In the genomic region with DNA sequence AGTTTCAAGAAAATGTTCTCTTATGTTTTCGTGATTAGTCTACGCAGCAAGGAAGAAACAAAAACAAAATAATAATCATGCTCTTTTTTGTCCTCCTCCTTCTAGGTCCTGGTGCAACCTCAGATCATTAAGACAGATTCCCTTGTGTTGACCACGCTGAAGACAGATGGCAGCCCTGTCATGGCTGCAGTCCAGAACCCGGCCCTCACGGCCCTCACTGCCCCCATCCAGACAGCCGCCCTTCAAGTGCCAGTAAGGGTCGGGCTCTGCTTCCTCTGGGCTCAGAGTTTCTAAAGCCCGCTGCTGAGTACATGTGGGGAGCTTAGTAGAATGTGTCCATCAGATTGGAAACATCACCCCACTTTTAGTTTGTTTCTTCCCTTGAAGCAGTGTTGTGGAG, we compare ENCODE assay signal across 23 mouse cellular contexts. TPM values are rescaled to one million over a fixed set of nuclear protein-coding genes. Genes with fewer than 3 reads are reported as not detected.
DNase-seq lines count a peak whose midpoint lies in the region; ATAC-seq and TF ChIP-seq lines count a peak whose summit lies in the region.
"Had no signal": no experiment of that assay in that cellular context is flagged by ENCODE, and none has a peak within 500 bp of the region (broad histone marks: within the 10 kb centered on the region; RNA-seq: fewer than 3 reads in every experiment).

No protein-coding gene starts in this region.

- H3K27me3 ChIP-seq in hindbrain, postnatal 0 days (ENCODE audit: insufficient read depth, low read length): no peaks in the 10 kb centered on the region
- no peaks in the 10 kb centered on the region for H3K27me3 ChIP-seq in hindbrain, embryonic 13.5 days
- H3K27me3 ChIP-seq: embryonic facial prominence, embryonic 12.5 days had no signal

- WGBS in hindbrain, postnatal 0 days: 53% methylated on average over 8 of the region's 8 CpGs
- 84% methylated on average over 8 of the region's 8 CpGs for WGBS in hindbrain, embryonic 13.5 days

- H3K9ac ChIP-seq in hindbrain, postnatal 0 days (replicated peaks; ENCODE audit: low read length): no peak overlapping the region
- H3K9ac ChIP-seq in hindbrain, embryonic 13.5 days: no peak overlapping the region
- H3K9ac ChIP-seq: embryonic facial prominence, embryonic 12.5 days; forebrain, postnatal 0 days; liver, postnatal 0 days had no signal

- H3K4me2 ChIP-seq in hindbrain, postnatal 0 days (ENCODE audit: low read depth, low read length): no peak overlapping the region
- no peak overlapping the region for H3K4me2 ChIP-seq in hindbrain, embryonic 13.5 days
- H3K4me2 ChIP-seq: embryonic facial prominence, embryonic 12.5 days had no signal

- no peak for TF ChIP-seq CTCF in hindbrain, postnatal 0 days (IDR thresholded peaks at IDR 0.05; ENCODE audit: low read depth)
- TF ChIP-seq CTCF in brain, embryonic 14.5 days (IDR thresholded peaks at IDR 0.05; ENCODE audit: borderline replicate concordance, extremely low read depth, insufficient read depth, insufficient read length): no peak

- no peak for TF ChIP-seq POLR2A in brain, embryonic 14.5 days (IDR thresholded peaks at IDR 0.05; ENCODE audit: borderline replicate concordance, extremely low read depth, insufficient read depth, insufficient read length, poor library complexity, severe bottlenecking)

- ATAC-seq in hindbrain, postnatal 0 days: peak; percentile 61; the same call in 1 of the 2 replicates
- ATAC-seq in hindbrain, embryonic 13.5 days (ENCODE audit: low FRiP score): no peak
- ATAC-seq: forebrain, postnatal 0 days; liver, postnatal 0 days; lung, postnatal 0 days had no signal

- H3K4me1 ChIP-seq in hindbrain, postnatal 0 days (ENCODE audit: insufficient read depth, low read length): no peaks in the 10 kb centered on the region
- peaks cover 26% of the 10 kb centered on the region for H3K4me1 ChIP-seq in hindbrain, embryonic 13.5 days (replicated peaks)

- no peak overlapping the region for H3K4me3 ChIP-seq in hindbrain, postnatal 0 days (ENCODE audit: low read length)
- no peak overlapping the region for H3K4me3 ChIP-seq in hindbrain, embryonic 13.5 days
- H3K4me3 ChIP-seq: embryonic facial prominence, embryonic 12.5 days; heart, adult 2 months; midbrain, embryonic 10.5 days had no signal

- no peaks in the 10 kb centered on the region for H3K9me3 ChIP-seq in hindbrain, postnatal 0 days (ENCODE audit: low read length)
- H3K9me3 ChIP-seq in hindbrain, embryonic 13.5 days: no peaks in the 10 kb centered on the region
- H3K9me3 ChIP-seq: embryonic facial prominence, embryonic 12.5 days; midbrain, embryonic 10.5 days had no signal

- H3K36me3 ChIP-seq in hindbrain, postnatal 0 days (ENCODE audit: insufficient read depth, low read length): peaks cover 67% of the 10 kb centered on the region
- peaks cover 76% of the 10 kb centered on the region for H3K36me3 ChIP-seq in hindbrain, embryonic 13.5 days

- peak; percentile 64 for DNase-seq in hindbrain, postnatal 0 days (ENCODE audit: low spot score)
- DNase-seq in brain, embryonic 14.5 days (ENCODE audit: low read depth): peak; percentile 25
- DNase-seq in cerebellum, adult 11-12 months: peak; percentile 77
- peak; percentile 93 to 96 for DNase-seq in cerebellum, postnatal 10 days
- no peak for DNase-seq in gastrocnemius, postnatal 4 days (ENCODE audit: low spot score in 2 of 2)
- no peak for DNase-seq in right cerebral cortex, postnatal 36 days (ENCODE audit: low spot score in 2 of 2)
- DNase-seq: adrenal gland, adult 8-10 months; forebrain, postnatal 0 days; gastrocnemius, postnatal 14 days; heart, adult 2 months; kidney, adult 9 months; kidney, postnatal 25 days; layer of hippocampus, postnatal 36 days; liver, postnatal 0 days; thymus, adult 2 months; thymus, postnatal 4 days had no signal

- peak overlapping the region; percentile 56; the same call in 1 of the 2 replicates for H3K27ac ChIP-seq in hindbrain, postnatal 0 days
- H3K27ac ChIP-seq in hindbrain, embryonic 13.5 days: no peak overlapping the region
- H3K27ac ChIP-seq: embryonic facial prominence, embryonic 12.5 days; heart, adult 2 months; macrophage; midbrain, embryonic 10.5 days; stomach, postnatal 0 days had no signal

RNA-seq across cellular contexts. Expression of a gene that starts 25.7 kb away (rescaled TPM):
- 256 and 266 TPM in 2 replicates for total RNA-seq in hindbrain, postnatal 0 days (2014; rRNA removed)
- polyA plus RNA-seq in hindbrain, postnatal 0 days (2015; fragmentation: Nextera tagmentation; extraction: Ambion mirVana): 139 and 145 TPM in 2 replicates
- 179 and 193 TPM in 2 replicates for polyA plus RNA-seq in hindbrain, embryonic 13.5 days (2015; fragmentation: Nextera tagmentation; extraction: Ambion mirVana)
- 196 and 230 TPM in 2 replicates for polyA plus RNA-seq in brain, embryonic 14.5 days (2012; rRNA removed)
- total RNA-seq in gastrocnemius, postnatal 4 days (2021): 10 to 100 TPM; 77.9 to 96.4 TPM

RNA-seq across cellular contexts. Expression of a gene that starts 40.0 kb away (rescaled TPM):
- total RNA-seq in hindbrain, postnatal 0 days (2014; rRNA removed): 34.7 and 36.0 TPM in 2 replicates
- polyA plus RNA-seq in hindbrain, postnatal 0 days (2015; fragmentation: Nextera tagmentation; extraction: Ambion mirVana): 7.5 and 9.2 TPM in 2 replicates
- polyA plus RNA-seq in hindbrain, embryonic 13.5 days (2015; fragmentation: Nextera tagmentation; extraction: Ambion mirVana): 0.93 and 1.8 TPM in 2 replicates
- 1.8 and 3.2 TPM in 2 replicates for polyA plus RNA-seq in brain, embryonic 14.5 days (2012; rRNA removed)
- under 1 TPM in 1 of 2 experiments, not detected in 1; 0.23 TPM for total RNA-seq in gastrocnemius, postnatal 4 days (2021)
- total RNA-seq: MEL had no signal
- polyA plus RNA-seq: macrophage had no signal

RNA-seq across cellular contexts. Expression of a gene that starts 44.9 kb away (rescaled TPM):
- 15.5 and 16.0 TPM in 2 replicates for total RNA-seq in hindbrain, postnatal 0 days (2014; rRNA removed)
- 6.4 and 8.4 TPM in 2 replicates for polyA plus RNA-seq in hindbrain, postnatal 0 days (2015; fragmentation: Nextera tagmentation; extraction: Ambion mirVana)
- polyA plus RNA-seq in hindbrain, embryonic 13.5 days (2015; fragmentation: Nextera tagmentation; extraction: Ambion mirVana): 13.0 and 14.8 TPM in 2 replicates
- polyA plus RNA-seq in brain, embryonic 14.5 days (2012; rRNA removed): 15.2 and 22.5 TPM in 2 replicates
- total RNA-seq in gastrocnemius, postnatal 4 days (2021): 10 to 100 TPM; 45.5 to 49.4 TPM

RNA-seq across cellular contexts. Expression of a gene that starts 51.5 kb away (rescaled TPM):
- total RNA-seq in hindbrain, postnatal 0 days (2014; rRNA removed): 0.29 and 5.6 TPM in 2 replicates
- 0.34 and 0.42 TPM in 2 replicates for polyA plus RNA-seq in hindbrain, postnatal 0 days (2015; fragmentation: Nextera tagmentation; extraction: Ambion mirVana)
- not detected in 2 replicates for polyA plus RNA-seq in hindbrain, embryonic 13.5 days (2015; fragmentation: Nextera tagmentation; extraction: Ambion mirVana)
- polyA plus RNA-seq in brain, embryonic 14.5 days (2012; rRNA removed): 0.26 and 0.30 TPM in 2 replicates
- under 1 TPM in 1 of 2 experiments, not detected in 1; 0.66 TPM for total RNA-seq in gastrocnemius, postnatal 4 days (2021)
- total RNA-seq: gastrocnemius, postnatal 14 days had no signal
- polyA plus RNA-seq: stomach, postnatal 0 days had no signal

Comparison
In these comparisons a context has a peak if more than half of its experiments do, and no peak if none do; other contexts are left out.
1. DNase-seq: peak in hindbrain, postnatal 0 days (single experiment), brain, embryonic 14.5 days (single experiment), cerebellum, adult 11-12 months (single experiment) and cerebellum, postnatal 10 days (2 of 2); none in gastrocnemius, postnatal 4 days (0 of 2) and right cerebral cortex, postnatal 36 days (0 of 2).